Mouse (Mus musculus) layer of hippocampus, adult 9-11 months (tissue): ENCODE data around the gene Thap7.
"Not testable (repeated sequence)": the region's sequence is repeated elsewhere in the genome, so short reads cannot be mapped to it uniquely, and the experiment has no call there.

Experiments
- DNase-seq: peaks from one replicate; pipeline ENCODE4 v3.0.0; 2022

Thap7 gene

GRCm38 (mm10) chr16:17530640-17531288 is at the start of gene Thap7:
TSS of gene Thap7 (minus strand) at chr16:17531136.
- peak; percentile 96 for DNase-seq

GRCm38 (mm10) chr16:17576825-17577215 is 45.9 kb upstream of the Thap7 start:
- DNase-seq = no peak

GRCm38 (mm10) chr16:17575870-17576824 is 45.2 kb upstream of the Thap7 start:
- DNase-seq = peak; percentile 76

- DNase-seq = no peak
These were observed 35.2 kb upstream of the Thap7 start for GRCm38 (mm10) chr16:17566186-17566585.

GRCm38 (mm10) chr16:17564771-17565170 is 33.8 kb upstream of the Thap7 start:
- no peak for DNase-seq

- peak; percentile 63 for DNase-seq
These were observed 33.3 kb upstream of the Thap7 start for GRCm38 (mm10) chr16:17564221-17564620.

GRCm38 (mm10) chr16:17563580-17563979 is 32.6 kb upstream of the Thap7 start:
- no peak for DNase-seq

GRCm38 (mm10) chr16:17561751-17562208 is 30.8 kb upstream of the Thap7 start, which contains the start of gene P2rx6:
TSS of gene P2rx6 (plus strand) at chr16:17561885.
- DNase-seq = no peak

- DNase-seq = no peak
These were observed 30.3 kb upstream of the Thap7 start, which contains the start of gene Lrrc74b for GRCm38 (mm10) chr16:17561128-17561750. TSS of gene Lrrc74b (minus strand) at chr16:17561247.

- DNase-seq = no peak
These were observed 28.6 kb upstream of the Thap7 start for GRCm38 (mm10) chr16:17559396-17560027.

- DNase-seq = no peak
These were observed 27.9 kb upstream of the Thap7 start for GRCm38 (mm10) chr16:17558811-17559210.

- DNase-seq = peak; percentile 55
These were observed 27.1 kb upstream of the Thap7 start for GRCm38 (mm10) chr16:17557947-17558480.

GRCm38 (mm10) chr16:17556907-17557306 is 26.0 kb upstream of the Thap7 start:
- no peak for DNase-seq

GRCm38 (mm10) chr16:17556180-17556579 is 25.2 kb upstream of the Thap7 start:
- no peak for DNase-seq

- not testable (repeated sequence) for DNase-seq
These were observed 23.8 kb upstream of the Thap7 start for GRCm38 (mm10) chr16:17554702-17555101.

- DNase-seq = peak; percentile 37
These were observed 23.2 kb upstream of the Thap7 start for GRCm38 (mm10) chr16:17553910-17554685.

GRCm38 (mm10) chr16:17552837-17553236 is 21.9 kb upstream of the Thap7 start:
- DNase-seq = no peak

GRCm38 (mm10) chr16:17542632-17543031 is 11.7 kb upstream of the Thap7 start:
- no peak for DNase-seq

GRCm38 (mm10) chr16:17536584-17536983 is 5.6 kb upstream of the Thap7 start:
- no peak for DNase-seq

GRCm38 (mm10) chr16:17532676-17533329 is 1.9 kb upstream of the Thap7 start:
- no peak for DNase-seq

GRCm38 (mm10) chr16:17532271-17532670 is 1.3 kb upstream of the Thap7 start:
- no peak for DNase-seq
